ENCODE assay signal across 24 mouse cellular contexts in the genomic region with DNA sequence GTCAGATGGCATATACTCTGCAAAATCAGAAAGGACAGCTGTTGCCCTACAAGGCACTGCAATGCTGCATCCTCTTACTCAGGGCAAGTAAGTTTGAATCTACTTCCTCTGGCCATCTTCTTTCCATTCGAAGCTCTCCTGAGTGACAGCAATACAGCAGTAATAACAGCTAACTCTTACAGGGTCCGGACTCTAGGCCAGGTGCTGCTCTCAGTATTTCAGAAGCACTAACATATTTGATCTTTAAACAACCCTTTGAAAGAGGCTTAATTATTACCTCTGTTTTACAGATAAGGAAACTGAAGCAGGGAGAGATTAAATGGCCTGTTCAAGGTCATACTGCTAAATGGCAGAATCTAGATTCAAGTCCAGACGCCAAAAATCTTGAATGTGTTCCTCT.
DNase-seq lines count a peak whose midpoint lies in the region; ATAC-seq lines count a peak whose summit lies in the region.
"Had no signal": no experiment of that assay in that cellular context is flagged by ENCODE, and none has a peak within 500 bp of the region (broad histone marks: within the 10 kb centered on the region; RNA-seq: fewer than 3 reads in every experiment).

No protein-coding gene starts in this region.

- 65% methylated on average over 3 of the region's 3 CpGs for WGBS in intestine, embryonic 14.5 days
- WGBS in intestine, embryonic 15.5 days = 52% methylated on average over 3 of the region's 3 CpGs
- WGBS in large intestine, adult 2 months = 28% methylated on average over 3 of the region's 3 CpGs
- 70% methylated on average over 3 of the region's 3 CpGs for WGBS in heart, embryonic 10.5 days

- no peak overlapping the region for H3K9ac ChIP-seq in intestine, embryonic 14.5 days (ENCODE audit: low read length)
- H3K9ac ChIP-seq in intestine, embryonic 15.5 days = no peak overlapping the region
- H3K9ac ChIP-seq: embryonic facial prominence, embryonic 13.5 days; forebrain, embryonic 12.5 days; forebrain, embryonic 15.5 days; hindbrain, embryonic 12.5 days; hindbrain, embryonic 15.5 days had no signal

- no peak overlapping the region for H3K27ac ChIP-seq in intestine, embryonic 14.5 days (ENCODE audit: low read depth)
- no peak overlapping the region for H3K27ac ChIP-seq in intestine, embryonic 15.5 days
- no peak overlapping the region for H3K27ac ChIP-seq in heart, embryonic 10.5 days
- H3K27ac ChIP-seq: embryonic facial prominence, embryonic 10.5 days; embryonic facial prominence, embryonic 13.5 days; forebrain, embryonic 12.5 days; forebrain, embryonic 15.5 days; heart, adult 2 months; hindbrain, embryonic 12.5 days; hindbrain, embryonic 15.5 days had no signal

- H3K4me2 ChIP-seq in intestine, embryonic 14.5 days (ENCODE audit: low read length) = no peak overlapping the region
- no peak overlapping the region for H3K4me2 ChIP-seq in intestine, embryonic 15.5 days (replicated peaks)
- H3K4me2 ChIP-seq: embryonic facial prominence, embryonic 13.5 days; forebrain, embryonic 12.5 days; forebrain, embryonic 15.5 days; heart, embryonic 11.5 days; hindbrain, embryonic 12.5 days; hindbrain, embryonic 15.5 days had no signal

- no peaks in the 10 kb centered on the region for H3K27me3 ChIP-seq in intestine, embryonic 14.5 days (replicated peaks; ENCODE audit: control insufficient read depth, insufficient read depth, low read length)
- no peaks in the 10 kb centered on the region for H3K27me3 ChIP-seq in intestine, embryonic 15.5 days (replicated peaks)
- H3K27me3 ChIP-seq in heart, embryonic 10.5 days (ENCODE audit: insufficient read depth, poor library complexity, severe bottlenecking) = no peaks in the 10 kb centered on the region
- H3K27me3 ChIP-seq: embryonic facial prominence, embryonic 13.5 days; forebrain, embryonic 12.5 days; forebrain, embryonic 15.5 days; hindbrain, embryonic 12.5 days; hindbrain, embryonic 15.5 days had no signal

- H3K4me1 ChIP-seq in intestine, embryonic 14.5 days (replicated peaks; ENCODE audit: control insufficient read depth, insufficient read depth, low read length) = no peaks in the 10 kb centered on the region; the same call in 1 of the 2 replicates
- H3K4me1 ChIP-seq in intestine, embryonic 15.5 days (replicated peaks) = no peaks in the 10 kb centered on the region
- no peaks in the 10 kb centered on the region for H3K4me1 ChIP-seq in heart, embryonic 10.5 days
- H3K4me1 ChIP-seq: embryonic facial prominence, embryonic 13.5 days; forebrain, embryonic 12.5 days; forebrain, embryonic 15.5 days; hindbrain, embryonic 12.5 days; hindbrain, embryonic 15.5 days had no signal

- H3K36me3 ChIP-seq in intestine, embryonic 14.5 days (ENCODE audit: control insufficient read depth, insufficient read depth, low read length) = no peaks in the 10 kb centered on the region
- H3K36me3 ChIP-seq in intestine, embryonic 15.5 days = no peaks in the 10 kb centered on the region
- H3K36me3 ChIP-seq in heart, embryonic 10.5 days = no peaks in the 10 kb centered on the region
- H3K36me3 ChIP-seq: embryonic facial prominence, embryonic 10.5 days; embryonic facial prominence, embryonic 13.5 days; forebrain, embryonic 12.5 days; forebrain, embryonic 15.5 days; hindbrain, embryonic 12.5 days had no signal

- H3K4me3 ChIP-seq in intestine, embryonic 14.5 days (ENCODE audit: low read depth, low read length) = no peak overlapping the region
- no peak overlapping the region for H3K4me3 ChIP-seq in intestine, embryonic 15.5 days (replicated peaks)
- H3K4me3 ChIP-seq in heart, embryonic 10.5 days = no peak overlapping the region
- H3K4me3 ChIP-seq: embryonic facial prominence, embryonic 10.5 days; embryonic facial prominence, embryonic 13.5 days; erythroblast, embryonic 14.5 days; forebrain, embryonic 12.5 days; forebrain, embryonic 15.5 days; heart, adult 2 months; hindbrain, embryonic 12.5 days; hindbrain, embryonic 15.5 days had no signal

- no peaks in the 10 kb centered on the region for H3K9me3 ChIP-seq in intestine, embryonic 14.5 days (ENCODE audit: control insufficient read depth, low read length)
- H3K9me3 ChIP-seq in intestine, embryonic 15.5 days = no peaks in the 10 kb centered on the region
- no peaks in the 10 kb centered on the region for H3K9me3 ChIP-seq in heart, embryonic 10.5 days
- H3K9me3 ChIP-seq: embryonic facial prominence, embryonic 10.5 days; embryonic facial prominence, embryonic 13.5 days; forebrain, embryonic 12.5 days; forebrain, embryonic 15.5 days; hindbrain, embryonic 12.5 days; hindbrain, embryonic 15.5 days had no signal

- ATAC-seq in intestine, embryonic 14.5 days (replicated peaks; ENCODE audit: low FRiP score, low TSS enrichment, low read depth) = 0 out of 2 replicates have a peak, but pooled peaks have one; percentile 53
- peak; percentile 91 for ATAC-seq in intestine, embryonic 15.5 days
- ATAC-seq: CD4-positive, CD25-positive, alpha-beta regulatory T cell, adult 4 months; forebrain, embryonic 15.5 days had no signal

- no peak for DNase-seq in intestine, embryonic 14.5 days (ENCODE audit: low spot score)
- peak; percentile 3 for DNase-seq in large intestine, adult 2 months (ENCODE audit: low read depth, low spot score)
- DNase-seq in heart, embryonic 10.5 days (ENCODE audit: low spot score) = no peak
- no peak for DNase-seq in frontal cortex, postnatal 14 days (ENCODE audit: low spot score in 2 of 2)
- DNase-seq in left cerebral cortex, adult 9 months (ENCODE audit: low spot score in 2 of 2) = no peak
- DNase-seq: adrenal gland, adult 8-10 months; adrenal gland, postnatal 25 days; cerebellum, adult 11-12 months; cerebellum, adult 8-10 months; cerebellum, postnatal 36 days; embryo, embryonic 11 days; gastrocnemius, postnatal 10 days; gastrocnemius, postnatal 36 days; heart, adult 2 months had no signal
